Mouse (Mus musculus) embryonic fibroblast, embryonic 13.5 days (primary cell): ENCODE data around the gene D2hgdh. TPM values are rescaled to one million over a fixed set of nuclear protein-coding genes. Genes with fewer than 3 reads are reported as not detected.
"Not testable (repeated sequence)": the region's sequence is repeated elsewhere in the genome, so short reads cannot be mapped to it uniquely, and the experiment has no call there.

ENCODE experiments used
- H3K27ac ChIP-seq: 2 replicates; pipeline ENCODE4 v1.5.1; 2012; ENCODE audit warnings: low read length, control low read depth, inconsistent platforms; ENCODE audit not compliant: insufficient read depth
- H3K4me1 ChIP-seq: 2 replicates; pipeline ENCODE4 v1.6.1; 2011; ENCODE audit warnings: low read length; ENCODE audit not compliant: control insufficient read depth, insufficient read depth
- H3K4me3 ChIP-seq: 2 replicates; pipeline ENCODE4 v1.5.1; 2011; ENCODE audit warnings: mild to moderate bottlenecking, control low read depth, low read length; ENCODE audit not compliant: insufficient read depth
- CTCF ChIP-seq: IDR thresholded peaks from 2 replicates; pipeline ENCODE4 v1.5.1; 2011; ENCODE audit warnings: mild to moderate bottlenecking, control low read depth, low read length, moderate library complexity, borderline replicate concordance; ENCODE audit not compliant: insufficient read depth
- POLR2A ChIP-seq: IDR thresholded peaks from 2 replicates; pipeline ENCODE4 v1.6.1; 2011; ENCODE audit warnings: low read depth, mild to moderate bottlenecking, control low read depth, low read length, moderate library complexity
- polyA plus RNA-seq: library from polyadenylated mRNA; stranded (reverse); fragments of >200 nt; gene quantifications from 2 replicates; pipeline ENCODE4 v1.2.4, GENCODE M21; 2011; ENCODE audit warnings: low read depth; ENCODE audit not compliant: missing spikeins, insufficient read length

Gene D2hgdh
- polyA plus RNA-seq, 1 experiment = 12.7 TPM

GRCm38 (mm10) chr1:93857370-93857769 lies 32.7 kb downstream of the D2hgdh start:
- H3K4me3 ChIP-seq = no peak overlapping the region
- TF ChIP-seq CTCF (no peak), POLR2A (no peak)

GRCm38 (mm10) chr1:93857991-93858390 lies 33.3 kb downstream of the D2hgdh start:
- TF ChIP-seq CTCF (no peak), POLR2A (no peak)
- H3K4me1 ChIP-seq = no peaks in the 10 kb centered on the region
- no peak overlapping the region for H3K27ac ChIP-seq
- H3K4me3 ChIP-seq = no peak overlapping the region

More at GRCm38 (mm10) chr1:93857370-93857769, 32.7 kb downstream of the D2hgdh start:
- no peaks in the 10 kb centered on the region for H3K4me1 ChIP-seq
- no peak overlapping the region for H3K27ac ChIP-seq

DNA sequence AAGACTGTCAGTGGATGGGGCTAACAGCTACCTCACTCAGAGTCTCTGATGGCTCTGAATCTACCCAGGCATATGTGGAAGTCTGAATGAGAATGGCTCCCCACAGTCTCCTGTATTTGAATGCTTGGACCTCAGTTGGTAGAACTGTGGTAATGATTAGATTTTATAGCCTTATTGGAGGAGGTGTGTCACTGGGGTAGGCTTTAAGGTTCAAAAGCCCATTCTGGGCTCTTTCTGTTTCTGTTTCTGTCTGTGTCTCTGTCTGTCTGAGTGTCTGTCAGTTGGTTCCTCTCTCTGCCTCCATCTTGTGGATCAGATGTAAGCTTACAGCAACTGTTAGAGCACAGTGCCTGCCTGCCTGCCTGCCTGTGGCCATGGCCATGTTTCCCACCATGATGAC lies 34.9 kb downstream of the D2hgdh start:
- no peaks in the 10 kb centered on the region for H3K4me1 ChIP-seq
- H3K27ac ChIP-seq = no peak overlapping the region
- no peak for TF ChIP-seq CTCF
- TF ChIP-seq POLR2A = no peak
- no peak overlapping the region for H3K4me3 ChIP-seq

DNA sequence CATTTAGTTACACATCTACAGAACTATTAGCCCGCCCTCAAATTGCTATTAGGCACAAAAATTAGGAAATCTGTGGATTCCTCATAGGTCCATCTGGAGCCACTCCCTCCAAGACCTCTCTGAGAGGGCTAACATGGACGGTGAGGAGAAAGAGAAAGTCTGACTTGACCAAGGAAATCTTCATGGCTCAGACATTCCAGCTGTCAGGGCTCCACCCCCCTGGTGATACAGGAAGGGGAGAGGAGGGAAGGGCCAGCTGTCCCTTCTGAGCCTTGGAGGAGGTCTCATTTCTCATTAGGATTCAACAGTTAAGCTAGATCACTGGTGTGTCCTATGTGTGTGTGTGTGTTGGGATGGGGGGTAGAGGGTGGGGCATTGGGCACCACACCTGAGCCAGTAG lies 36.3 kb downstream of the D2hgdh start, which contains the start of gene Gal3st2:
TSS of gene Gal3st2 (plus strand) at position 259 of the 400 bp plus-strand sequence.
- H3K4me1 ChIP-seq, H3K27ac ChIP-seq, H3K4me3 ChIP-seq: not testable (repeated sequence)

DNA sequence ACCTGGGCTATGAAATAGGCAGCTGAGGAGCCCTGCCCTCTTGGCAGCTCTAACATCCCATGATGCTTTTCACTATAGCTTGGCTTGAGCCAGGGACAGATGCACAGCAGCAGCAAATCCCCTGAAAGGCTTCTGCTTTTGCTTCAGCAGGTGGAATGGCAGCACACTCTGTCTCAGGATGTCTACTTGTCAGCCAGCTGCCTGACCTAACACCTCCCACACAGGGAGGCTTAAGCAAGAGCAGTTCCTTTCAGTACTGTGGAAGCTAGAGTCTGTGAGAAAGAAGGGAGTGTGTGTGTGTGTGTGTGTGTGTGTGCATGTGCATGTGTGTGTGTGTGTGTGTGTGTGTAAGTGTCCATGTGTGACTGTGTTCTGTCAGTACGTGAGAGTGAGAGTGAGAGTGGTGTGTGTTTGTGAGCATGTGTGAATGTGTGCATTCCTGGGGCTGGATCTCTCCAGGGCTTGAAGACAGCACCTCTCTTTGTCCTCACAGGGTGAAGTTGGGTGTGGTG lies 46.9 kb downstream of the D2hgdh start:
- H3K4me3 ChIP-seq, H3K4me1 ChIP-seq, H3K27ac ChIP-seq: not testable (repeated sequence)

GRCm38 (mm10) chr1:93874405-93874804 lies 49.7 kb downstream of the D2hgdh start:
- H3K4me3 ChIP-seq, H3K4me1 ChIP-seq: not testable (repeated sequence)

GRCm38 (mm10) chr1:93881778-93882177 lies 57.1 kb downstream of the D2hgdh start:
- H3K4me1 ChIP-seq, H3K4me3 ChIP-seq, H3K27ac ChIP-seq: not testable (repeated sequence)

More at GRCm38 (mm10) chr1:93874405-93874804, 49.7 kb downstream of the D2hgdh start:
- H3K27ac ChIP-seq = not testable (repeated sequence)

- H3K27ac ChIP-seq, H3K4me3 ChIP-seq, H3K4me1 ChIP-seq: not testable (repeated sequence)
These were observed 66.2 kb downstream of the D2hgdh start for GRCm38 (mm10) chr1:93890936-93891335.

GRCm38 (mm10) chr1:93897395-93897794 lies 72.7 kb downstream of the D2hgdh start:
- H3K4me1 ChIP-seq, H3K4me3 ChIP-seq, H3K27ac ChIP-seq: not testable (repeated sequence)

DNA sequence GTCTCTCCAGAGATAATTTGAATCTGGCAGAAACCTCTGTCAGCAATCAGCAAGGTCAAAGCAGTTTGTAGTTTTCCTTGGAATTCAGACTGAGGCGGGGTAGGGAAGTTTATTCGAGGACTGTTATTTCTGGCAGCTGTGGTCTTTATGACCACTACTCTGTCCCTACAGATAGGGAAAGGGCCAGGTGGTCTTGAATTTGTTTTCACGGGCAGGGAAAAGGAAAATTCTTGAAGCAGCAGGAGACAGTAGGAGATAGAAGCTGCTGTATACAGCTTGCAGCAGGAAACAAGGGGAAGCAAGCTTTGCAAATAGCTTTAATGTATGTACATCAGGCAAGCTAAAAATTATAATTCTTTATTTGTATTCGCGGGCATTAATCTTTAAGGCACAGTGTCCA lies 76.6 kb downstream of the D2hgdh start:
- not testable (repeated sequence) for H3K4me1 ChIP-seq, H3K27ac ChIP-seq, H3K4me3 ChIP-seq

Other genes with a start within 250 kb of the D2hgdh start
- 100 and 115 TPM in 2 replicates for gene Stk25, start 166.2 kb upstream of the D2hgdh start, polyA plus RNA-seq
- 11.9 and 17.0 TPM in 2 replicates for gene Bok, start 139.2 kb upstream of the D2hgdh start, polyA plus RNA-seq
- 92.8 and 110 TPM in 2 replicates for gene Atg4b, start 73.4 kb upstream of the D2hgdh start, polyA plus RNA-seq
- 34.5 and 38.7 TPM in 2 replicates for gene Thap4, start 70.0 kb upstream of the D2hgdh start, polyA plus RNA-seq
- gene Dtymk, start 23.0 kb upstream of the D2hgdh start, polyA plus RNA-seq = 81.7 and 95.6 TPM in 2 replicates
- 10.6 and 10.7 TPM in 2 replicates for gene Ing5, start 20.9 kb upstream of the D2hgdh start, polyA plus RNA-seq
- not detected in 2 replicates for gene Gal3st2, start 36.4 kb downstream of the D2hgdh start, polyA plus RNA-seq
- gene Gal3st2b, start 93.4 kb downstream of the D2hgdh start, polyA plus RNA-seq = not detected in 2 replicates
- gene Gal3st2c, start 165.6 kb downstream of the D2hgdh start, polyA plus RNA-seq = 0.07 TPM in 1 of 2 replicates, not detected in the other
- not detected in 2 replicates for gene Neu4, start 195.5 kb downstream of the D2hgdh start, polyA plus RNA-seq
- not detected in 2 replicates for gene Pdcd1, start 227.6 kb downstream of the D2hgdh start, polyA plus RNA-seq